Mouse (Mus musculus) common myeloid progenitor, adult 5-6 weeks (primary cell): Measurements from ENCODE around the gene Asb5. TPM values are rescaled to one million over a fixed set of nuclear protein-coding genes. Genes with fewer than 3 reads are reported as not detected.

Source experiments
- ATAC-seq: replicated peaks from 2 replicates; pipeline ENCODE4 v1.8.0; 2016; ENCODE audit warnings: low read depth, mild to moderate bottlenecking, moderate TSS enrichment, inconsistent platforms; ENCODE audit not compliant: poor library complexity, severe bottlenecking
- total RNA-seq: library from RNA; stranded (forward); fragments of 200-1000, 187-1606 nt; gene quantifications from 2 replicates; pipeline ENCODE4 v1.2.3, GENCODE M21; 2017

Gene Asb5
- total RNA-seq, 1 experiment from 2014 or later = not detected

GRCm38 (mm10) chr8:54528571-54528970, 809 bp upstream of the Asb5 start:
- no peak for ATAC-seq

DNA sequence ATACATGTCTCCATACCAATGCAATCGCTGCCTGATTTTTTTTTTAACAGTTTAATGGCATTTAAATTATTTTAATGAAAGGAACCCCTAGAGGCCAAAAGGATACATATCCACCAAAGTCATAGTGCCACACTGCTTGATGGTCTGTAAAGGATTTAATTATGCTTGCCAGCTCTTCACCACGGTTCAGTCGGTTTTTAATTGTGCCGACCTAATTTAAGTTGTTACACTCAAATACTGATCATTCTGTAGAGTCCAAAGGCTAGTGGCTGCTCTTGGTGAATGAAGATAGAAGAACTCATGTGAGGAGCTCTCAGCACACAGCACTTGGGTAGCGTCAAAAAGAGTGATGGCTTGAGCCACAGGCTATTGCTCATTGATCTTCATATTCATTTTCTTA, 5.8 kb downstream of the Asb5 start:
- ATAC-seq = no peak

DNA sequence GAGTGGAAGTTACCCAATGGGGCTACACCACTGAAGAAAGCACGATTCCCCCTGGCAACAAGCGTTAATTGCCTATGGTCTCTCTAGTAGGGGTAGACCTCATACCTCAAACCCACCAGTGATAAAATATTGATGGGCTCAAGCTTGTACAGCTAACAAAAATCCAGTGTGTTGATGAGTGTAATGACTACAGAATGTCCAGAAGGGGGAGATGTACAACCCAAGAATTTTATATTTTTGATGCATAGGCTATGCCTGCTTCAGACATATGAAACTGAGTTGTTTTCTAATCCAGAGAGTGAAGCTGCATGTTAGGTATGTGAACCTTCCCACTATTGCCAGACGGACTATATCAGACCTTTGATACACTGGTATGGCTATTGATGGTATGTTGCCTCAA, 7.9 kb downstream of the Asb5 start:
- peak; percentile 91 for ATAC-seq

GRCm38 (mm10) chr8:54541331-54541730, 12.0 kb downstream of the Asb5 start:
- no peak for ATAC-seq

DNA sequence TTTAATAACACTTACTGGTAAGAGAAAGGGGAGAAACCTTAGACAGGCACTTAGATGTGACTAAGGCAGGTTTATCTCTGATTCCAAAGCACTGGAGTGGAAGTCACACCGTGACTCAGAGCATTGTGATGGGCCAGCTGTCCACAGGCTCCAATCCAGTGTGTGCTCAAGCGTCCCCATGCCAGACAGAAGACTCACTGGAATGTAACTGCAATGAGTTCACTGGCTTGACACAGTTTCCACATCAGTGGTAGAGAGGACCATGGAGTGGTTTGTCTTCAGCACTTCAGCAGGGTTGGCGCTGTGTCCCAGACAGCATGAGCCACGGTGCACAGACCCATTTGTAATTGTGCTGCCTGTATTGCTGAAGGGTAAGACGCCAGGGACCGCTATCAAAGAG, 19.0 kb downstream of the Asb5 start:
- no peak for ATAC-seq

GRCm38 (mm10) chr8:54550026-54550574, 20.7 kb downstream of the Asb5 start:
- ATAC-seq = no peak

GRCm38 (mm10) chr8:54554921-54555320, 25.5 kb downstream of the Asb5 start:
- ATAC-seq = no peak

- peak; percentile 65 for ATAC-seq
Measured at GRCm38 (mm10) chr8:54562137-54562536, 32.8 kb downstream of the Asb5 start.

GRCm38 (mm10) chr8:54565181-54565580, 35.8 kb downstream of the Asb5 start:
- ATAC-seq = 0 out of 2 replicates have a peak, but pooled peaks have one; percentile 2

GRCm38 (mm10) chr8:54565603-54566260, 36.4 kb downstream of the Asb5 start:
- ATAC-seq = peak; percentile 72

GRCm38 (mm10) chr8:54567168-54567567, 37.8 kb downstream of the Asb5 start:
- ATAC-seq = no peak

- no peak for ATAC-seq
Measured at GRCm38 (mm10) chr8:54570618-54571609, 41.5 kb downstream of the Asb5 start.

- no peak for ATAC-seq
Measured at GRCm38 (mm10) chr8:54581436-54581835, 52.1 kb downstream of the Asb5 start.

DNA sequence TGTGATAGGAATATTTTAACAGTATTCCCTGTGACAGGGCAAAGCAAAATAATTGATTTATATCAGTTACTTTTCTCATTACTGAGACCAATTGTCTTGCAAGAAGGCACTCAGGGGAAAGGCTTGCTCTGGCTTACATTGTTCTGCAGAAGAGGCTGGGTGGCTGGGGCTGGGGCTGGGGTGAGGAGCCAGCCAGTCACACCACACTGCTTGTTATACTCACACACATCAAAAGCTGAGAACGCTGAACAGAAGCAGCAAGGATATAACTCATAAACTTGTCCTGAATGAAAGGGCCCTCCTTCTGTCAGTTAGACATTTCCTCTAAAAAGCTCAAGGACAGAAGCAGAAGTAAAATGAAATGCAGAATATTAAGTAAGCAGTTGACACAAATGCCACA, 53.5 kb downstream of the Asb5 start:
- 0 out of 2 replicates have a peak, but pooled peaks have one; percentile 36 for ATAC-seq

- ATAC-seq = no peak
Measured at GRCm38 (mm10) chr8:54594634-54595033, 65.3 kb downstream of the Asb5 start.

GRCm38 (mm10) chr8:54596051-54596450, 66.7 kb downstream of the Asb5 start:
- ATAC-seq = no peak

DNA sequence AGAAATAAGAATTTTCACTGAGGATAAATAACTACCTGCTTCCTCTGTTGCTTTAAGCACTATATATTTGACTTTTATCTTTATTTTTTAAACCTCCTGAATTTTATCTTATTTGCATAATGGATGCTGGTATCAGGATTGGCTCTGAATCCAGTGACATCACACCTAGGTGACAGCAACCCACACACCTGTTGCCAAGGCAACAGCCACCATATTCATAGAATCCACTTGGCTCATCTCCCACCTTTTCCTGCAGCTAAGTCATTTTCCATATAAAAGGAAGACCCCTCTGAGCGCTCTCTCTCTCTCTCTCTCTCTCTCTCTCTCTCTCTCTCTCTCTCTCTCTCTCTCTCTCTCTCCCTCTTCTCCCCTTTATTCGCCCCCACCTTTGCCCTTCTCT, 67.6 kb downstream of the Asb5 start:
- ATAC-seq = no peak

DNA sequence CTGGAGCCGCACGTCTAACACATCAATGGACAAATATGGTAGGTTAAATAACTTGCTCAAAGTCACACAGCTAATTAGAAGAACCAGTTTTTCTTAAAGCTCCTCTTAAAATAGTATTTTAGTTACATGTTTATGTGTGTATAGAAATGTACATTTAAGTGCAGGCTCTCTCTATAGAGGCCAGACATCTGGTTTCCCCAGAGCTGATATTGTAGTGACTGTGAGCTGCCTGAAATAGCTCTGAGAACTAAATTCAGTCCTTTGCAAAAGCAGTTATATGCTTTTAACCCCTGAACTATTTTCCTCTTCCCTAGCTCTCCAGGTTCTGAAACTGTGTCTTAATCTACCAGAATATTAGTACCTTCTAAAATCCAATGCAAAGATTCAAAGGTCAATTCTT, 68.0 kb downstream of the Asb5 start:
- no peak for ATAC-seq

GRCm38 (mm10) chr8:54600671-54601251, 71.4 kb downstream of the Asb5 start, which contains the start of gene Spata4:
Spata4 (plus strand) TSS chr8:54600781.
- peak; percentile 64 for ATAC-seq

DNA sequence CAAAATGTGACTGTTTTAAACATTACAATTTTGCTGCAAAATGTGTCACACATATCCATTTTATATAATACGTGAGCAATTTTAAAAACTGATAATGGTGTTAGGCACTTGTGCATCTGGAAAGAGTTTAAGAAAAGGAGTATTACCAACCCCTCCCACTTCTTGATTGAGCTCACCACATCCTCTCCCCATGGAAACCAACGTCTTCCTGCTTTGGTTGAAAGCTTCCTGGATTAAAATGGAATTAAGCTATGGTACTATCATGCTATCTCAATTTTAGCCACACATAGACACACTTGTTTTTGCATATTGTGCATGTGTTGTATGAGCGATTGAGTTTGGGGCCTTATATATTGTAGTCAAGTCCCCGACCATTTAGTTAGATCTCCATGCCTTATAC, 74.1 kb downstream of the Asb5 start:
- peak; percentile 91 for ATAC-seq
